Mouse (Mus musculus): Measurements from ENCODE around the gene Mllt6.
"Not testable (repeated sequence)": the region's sequence is repeated elsewhere in the genome, so short reads cannot be mapped to it uniquely, and the experiment has no call there.

Gene Mllt6

GRCm38 (mm10) chr11:97694921-97695711 is 31.9 kb downstream of the Mllt6 start:
- DNase-seq (ENCODE audit: extremely low spot score, low read depth, low spot score), result no peak

GRCm38 (mm10) chr11:97695712-97696401 is 32.6 kb downstream of the Mllt6 start:
- no peak for DNase-seq (ENCODE audit: extremely low spot score, low read depth, low spot score)

- DNase-seq (ENCODE audit: extremely low spot score, low read depth, low spot score), result no peak
Observed at GRCm38 (mm10) chr11:97696669-97697068, 33.5 kb downstream of the Mllt6 start.

GRCm38 (mm10) chr11:97697199-97697890 is 34.1 kb downstream of the Mllt6 start:
- DNase-seq (ENCODE audit: extremely low spot score, low read depth, low spot score), result no peak

- DNase-seq (ENCODE audit: extremely low spot score, low read depth, low spot score), result no peak
Observed at GRCm38 (mm10) chr11:97697891-97698529, 34.8 kb downstream of the Mllt6 start.

GRCm38 (mm10) chr11:97698741-97699611 is 35.8 kb downstream of the Mllt6 start:
- no peak for DNase-seq (ENCODE audit: extremely low spot score, low read depth, low spot score)

- DNase-seq (ENCODE audit: extremely low spot score, low read depth, low spot score), result no peak
Observed at GRCm38 (mm10) chr11:97699626-97700002, 36.4 kb downstream of the Mllt6 start.

- no peak for DNase-seq (ENCODE audit: extremely low spot score, low read depth, low spot score)
Observed at GRCm38 (mm10) chr11:97700003-97700745, 37.0 kb downstream of the Mllt6 start, which contains the start of gene Pcgf2. TSS of gene Pcgf2 (minus strand) at chr11:97700497.

- DNase-seq (ENCODE audit: extremely low spot score, low read depth, low spot score), result no peak
Observed at GRCm38 (mm10) chr11:97700746-97701580, 37.7 kb downstream of the Mllt6 start.

GRCm38 (mm10) chr11:97701581-97702392 is 38.6 kb downstream of the Mllt6 start:
- no peak for DNase-seq (ENCODE audit: extremely low spot score, low read depth, low spot score)

- no peak for DNase-seq (ENCODE audit: extremely low spot score, low read depth, low spot score)
Observed at GRCm38 (mm10) chr11:97702393-97702745, 39.2 kb downstream of the Mllt6 start.

GRCm38 (mm10) chr11:97703039-97703826 is 40.0 kb downstream of the Mllt6 start, which contains the start of gene Psmb3:
TSS of gene Psmb3 (plus strand) at chr11:97703399.
- peak; percentile 100 for DNase-seq (ENCODE audit: extremely low spot score, low read depth, low spot score)

- DNase-seq (ENCODE audit: extremely low spot score, low read depth, low spot score), result not testable (repeated sequence)
Observed at GRCm38 (mm10) chr11:97710067-97710466, 46.9 kb downstream of the Mllt6 start.

- no peak for DNase-seq (ENCODE audit: extremely low spot score, low read depth, low spot score)
Observed at GRCm38 (mm10) chr11:97711200-97711900, 48.1 kb downstream of the Mllt6 start.

GRCm38 (mm10) chr11:97712286-97712685 is 49.1 kb downstream of the Mllt6 start:
- no peak for DNase-seq (ENCODE audit: extremely low spot score, low read depth, low spot score)

- DNase-seq (ENCODE audit: extremely low spot score, low read depth, low spot score), result no peak
Observed at GRCm38 (mm10) chr11:97713896-97714295, 50.7 kb downstream of the Mllt6 start.
